Mouse (Mus musculus) left cerebral cortex, adult 11 months (tissue): ENCODE measurements around the gene Crnkl1.

Experiments
- DNase-seq: peaks from one replicate; pipeline ENCODE4 v3.0.0; 2022; ENCODE audit warnings: low spot score

Crnkl1 gene

GRCm38 (mm10) chr2:145934339-145935231, at the start of gene Crnkl1, which contains the start of gene Cfap61:
Gene Crnkl1 (minus strand): TSS chr2:145935014.
Gene Cfap61 (plus strand): TSS chr2:145934784.
- peak; percentile 88 for DNase-seq

GRCm38 (mm10) chr2:145982317-145983045, 47.7 kb upstream of the Crnkl1 start:
- no peak for DNase-seq

GRCm38 (mm10) chr2:145981699-145982112, 46.9 kb upstream of the Crnkl1 start:
- no peak for DNase-seq

GRCm38 (mm10) chr2:145980881-145981280, 46.1 kb upstream of the Crnkl1 start:
- no peak for DNase-seq

- no peak for DNase-seq
Measured at GRCm38 (mm10) chr2:145979616-145980015, 44.8 kb upstream of the Crnkl1 start.

GRCm38 (mm10) chr2:145972571-145972970, 37.8 kb upstream of the Crnkl1 start:
- DNase-seq: no peak

- DNase-seq: no peak
Measured at GRCm38 (mm10) chr2:145971237-145972010, 36.6 kb upstream of the Crnkl1 start.

- no peak for DNase-seq
Measured at GRCm38 (mm10) chr2:145970751-145971150, 35.9 kb upstream of the Crnkl1 start.

GRCm38 (mm10) chr2:145961861-145962260, 27.0 kb upstream of the Crnkl1 start:
- no peak for DNase-seq

GRCm38 (mm10) chr2:145958551-145958950, 23.7 kb upstream of the Crnkl1 start:
- no peak for DNase-seq

GRCm38 (mm10) chr2:145958097-145958496, 23.3 kb upstream of the Crnkl1 start:
- DNase-seq: no peak

- no peak for DNase-seq
Measured at GRCm38 (mm10) chr2:145957450-145957849, 22.6 kb upstream of the Crnkl1 start.

- DNase-seq: no peak
Measured at GRCm38 (mm10) chr2:145956318-145956717, 21.5 kb upstream of the Crnkl1 start.

- DNase-seq: no peak
Measured at GRCm38 (mm10) chr2:145955844-145956243, 21.0 kb upstream of the Crnkl1 start.

GRCm38 (mm10) chr2:145952726-145953125, 17.9 kb upstream of the Crnkl1 start:
- DNase-seq: no peak

GRCm38 (mm10) chr2:145950239-145950638, 15.4 kb upstream of the Crnkl1 start:
- DNase-seq: no peak

GRCm38 (mm10) chr2:145949475-145950068, 14.8 kb upstream of the Crnkl1 start:
- DNase-seq: no peak

GRCm38 (mm10) chr2:145948402-145948954, 13.7 kb upstream of the Crnkl1 start:
- no peak for DNase-seq

GRCm38 (mm10) chr2:145944286-145944685, 9.5 kb upstream of the Crnkl1 start:
- no peak for DNase-seq

- no peak for DNase-seq
Measured at GRCm38 (mm10) chr2:145941403-145941802, 6.6 kb upstream of the Crnkl1 start.

GRCm38 (mm10) chr2:145936975-145937374, 2.2 kb upstream of the Crnkl1 start:
- DNase-seq: no peak
